Mouse (Mus musculus): ENCODE results near the gene Prrxl1. TPM values are rescaled to one million over a fixed set of nuclear protein-coding genes. Genes with fewer than 3 reads are reported as not detected.
A peak's percentile ranks its signal among the peaks of the same experiment; 100 is the strongest.

Gene Prrxl1
- polyA plus RNA-seq, 1 experiment from 2014 or later: 1.0 TPM

DNA sequence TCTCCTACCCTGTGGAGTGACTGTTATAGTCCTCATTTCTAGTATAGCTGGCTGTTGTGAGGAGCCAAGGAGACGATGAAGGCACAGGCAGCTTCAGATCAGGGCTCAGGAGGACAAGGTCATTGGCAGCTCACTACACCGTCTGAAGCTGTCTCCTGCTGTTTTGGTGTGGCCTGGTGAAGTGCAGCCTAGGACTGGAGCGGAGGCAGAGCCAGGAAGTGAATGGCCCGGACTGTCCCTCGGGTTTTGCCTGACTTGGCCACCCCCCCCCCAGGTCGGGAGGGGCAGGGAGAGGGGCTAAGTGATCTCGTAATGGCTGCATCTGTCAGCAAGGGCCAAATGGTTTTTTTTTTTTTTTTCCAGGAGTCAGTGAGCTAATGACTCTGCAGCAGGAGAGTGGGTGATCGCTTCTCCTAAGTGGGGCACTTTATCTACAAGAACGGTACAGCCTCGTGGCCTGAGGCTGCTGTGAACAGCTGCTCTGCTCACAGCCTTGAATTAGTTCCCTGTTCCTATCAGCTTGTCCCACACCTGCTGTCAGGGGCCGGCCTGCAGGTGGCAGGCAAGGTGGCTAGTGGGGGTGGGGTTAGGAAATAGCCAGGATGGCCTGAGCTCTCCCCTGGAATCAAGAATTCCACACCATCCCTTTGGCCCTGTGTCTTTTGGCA, 34.9 kb downstream of the Prrxl1 start:
- H3K27me3 ChIP-seq (replicated peaks): no peaks in the 10 kb centered on the region
- H3K36me3 ChIP-seq: no peaks in the 10 kb centered on the region
- no peaks in the 10 kb centered on the region for H3K9me3 ChIP-seq
- no peak overlapping the region for H3K9ac ChIP-seq
- peak; percentile 79 for ATAC-seq
- no peak overlapping the region for H3K27ac ChIP-seq
- H3K4me2 ChIP-seq (replicated peaks): no peak overlapping the region
- WGBS: 22% methylated on average over 11 of the region's 11 CpGs
- H3K4me1 ChIP-seq (replicated peaks): no peaks in the 10 kb centered on the region
- H3K4me3 ChIP-seq (replicated peaks): no peak overlapping the region

DNA sequence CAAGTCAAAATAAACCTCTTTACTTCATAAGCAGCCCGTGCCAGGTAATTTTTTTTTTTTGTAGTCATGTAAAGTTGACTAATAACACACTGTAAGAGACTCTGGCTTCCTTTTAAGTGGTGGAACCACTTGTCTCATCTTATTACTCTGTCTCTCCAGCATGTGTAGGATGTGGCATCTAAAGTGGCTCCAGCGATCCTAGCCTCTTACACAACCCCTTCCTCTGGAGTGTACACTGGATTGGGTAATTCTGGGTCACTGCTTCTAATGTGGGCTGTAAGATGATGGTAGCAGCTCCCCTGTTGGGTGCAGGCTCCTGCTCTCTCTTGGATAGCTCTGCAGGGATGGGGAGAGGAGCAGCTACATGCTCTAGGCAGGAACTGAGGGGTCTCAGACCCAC, 39.3 kb downstream of the Prrxl1 start:
- H3K4me2 ChIP-seq (replicated peaks): no peak overlapping the region
- no peak overlapping the region for H3K9ac ChIP-seq
- WGBS: 97% methylated on average over 2 of the region's 2 CpGs
- H3K4me1 ChIP-seq (replicated peaks): no peaks in the 10 kb centered on the region
- H3K27me3 ChIP-seq (replicated peaks): no peaks in the 10 kb centered on the region
- H3K9me3 ChIP-seq: no peaks in the 10 kb centered on the region
- no peak for ATAC-seq
- H3K4me3 ChIP-seq (replicated peaks): no peak overlapping the region
- H3K27ac ChIP-seq: no peak overlapping the region
- H3K36me3 ChIP-seq: no peaks in the 10 kb centered on the region

DNA sequence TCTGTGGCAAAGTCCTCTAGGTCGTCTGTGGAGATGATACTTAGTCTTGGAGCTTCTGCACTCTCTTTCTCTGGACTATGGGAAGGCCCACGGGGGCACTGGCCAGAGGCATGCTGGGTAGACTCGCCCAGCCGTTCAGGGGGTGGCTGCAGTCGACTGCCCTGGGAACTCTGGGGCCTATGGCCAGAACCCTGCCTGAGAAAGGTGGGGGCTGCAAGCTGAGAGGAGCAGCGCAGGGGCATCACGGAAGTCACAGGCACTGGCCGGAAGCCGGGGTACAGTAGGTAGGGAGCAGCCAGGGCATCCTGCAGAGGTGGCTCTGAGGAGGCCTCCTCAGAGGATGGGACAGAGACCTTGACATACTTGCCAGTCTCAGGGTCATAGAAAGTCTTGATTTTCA, 60.6 kb downstream of the Prrxl1 start:
- Histone ChIP-seq H3K36me3 (no peaks in the 10 kb centered on the region), H3K9me3 (no peaks in the 10 kb centered on the region), H3K4me1 (replicated peaks) (no peaks in the 10 kb centered on the region), H3K4me2 (replicated peaks) (no peak overlapping the region), H3K27ac (no peak overlapping the region), H3K9ac (no peak overlapping the region), H3K4me3 (replicated peaks) (no peak overlapping the region), H3K27me3 (replicated peaks) (no peaks in the 10 kb centered on the region)
- ATAC-seq: no peak
- 70% methylated on average over 9 of the region's 9 CpGs for WGBS

DNA sequence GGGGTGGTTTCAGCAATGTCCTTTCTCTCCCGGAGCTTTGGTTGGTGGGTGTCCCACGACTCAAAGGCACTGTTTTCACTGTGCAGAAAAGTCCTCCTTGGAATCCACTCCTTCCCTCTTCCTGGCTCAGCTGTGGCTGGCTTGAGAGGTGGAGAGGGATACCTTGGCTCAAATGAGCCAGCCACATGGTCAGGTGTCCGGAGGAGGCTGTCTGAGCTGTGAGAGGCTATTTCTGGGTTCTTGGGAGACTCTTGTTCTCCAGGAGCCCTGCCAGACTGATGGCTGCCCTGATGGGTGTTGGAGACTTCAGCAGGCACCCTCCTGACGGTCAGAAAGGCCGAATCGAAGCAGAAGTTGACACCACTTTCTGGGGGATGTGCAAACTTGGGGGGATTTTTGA, 63.9 kb downstream of the Prrxl1 start:
- Histone ChIP-seq H3K4me1 (replicated peaks) (no peaks in the 10 kb centered on the region), H3K9me3 (no peaks in the 10 kb centered on the region), H3K9ac (no peak overlapping the region), H3K27ac (no peak overlapping the region), H3K4me3 (replicated peaks) (no peak overlapping the region), H3K27me3 (replicated peaks) (no peaks in the 10 kb centered on the region), H3K4me2 (replicated peaks) (no peak overlapping the region), H3K36me3 (no peaks in the 10 kb centered on the region)
- 88% methylated on average over 6 of the region's 6 CpGs for WGBS
- no peak for ATAC-seq

DNA sequence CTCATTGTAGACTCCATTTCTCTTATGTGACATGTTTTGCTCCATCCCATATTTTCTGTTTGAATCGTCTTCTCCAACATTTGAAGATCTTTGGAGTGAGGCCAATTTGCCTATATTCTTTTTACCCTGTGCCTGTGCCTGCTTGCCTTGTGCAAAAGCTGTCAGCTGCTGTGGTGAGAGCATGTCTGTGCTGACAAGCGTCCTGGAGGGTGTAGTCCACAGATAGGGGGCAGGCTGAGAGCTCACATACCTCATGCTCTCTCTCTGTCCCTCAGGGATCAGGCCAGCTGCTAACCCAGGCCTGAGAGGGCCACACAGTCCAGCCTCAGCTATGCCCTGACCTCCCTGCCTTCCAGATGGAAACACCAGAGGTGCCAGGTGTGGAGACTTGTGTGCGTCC, 74.0 kb downstream of the Prrxl1 start:
- Histone ChIP-seq H3K27me3 (replicated peaks) (no peaks in the 10 kb centered on the region), H3K4me2 (replicated peaks) (no peak overlapping the region), H3K4me3 (replicated peaks) (no peak overlapping the region), H3K27ac (no peak overlapping the region), H3K36me3 (no peaks in the 10 kb centered on the region), H3K9ac (no peak overlapping the region), H3K9me3 (no peaks in the 10 kb centered on the region), H3K4me1 (replicated peaks) (no peaks in the 10 kb centered on the region)
- ATAC-seq: no peak
- WGBS: 49% methylated on average over 3 of the region's 3 CpGs

DNA sequence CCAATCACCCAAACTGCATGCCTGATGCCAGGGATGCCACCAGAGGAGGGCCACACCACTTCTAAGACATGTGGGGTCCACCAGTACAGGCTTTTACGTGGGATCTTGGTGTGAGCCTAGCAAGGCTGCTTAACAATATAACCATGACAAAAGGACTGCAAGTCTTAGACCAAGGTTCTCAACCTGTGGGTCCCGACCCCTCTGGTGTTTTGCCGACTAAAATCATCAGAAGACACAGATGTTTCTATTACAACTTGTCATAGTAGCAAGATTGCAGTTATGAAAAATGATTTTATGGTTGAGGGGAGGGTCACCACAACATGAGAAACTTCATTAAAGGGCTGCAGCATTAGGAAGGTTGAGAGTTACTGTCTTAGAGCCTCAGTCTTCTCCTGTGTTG, 79.4 kb downstream of the Prrxl1 start:
- ATAC-seq: no peak
- WGBS: 72% methylated on average over 3 of the region's 3 CpGs
- no peaks in the 10 kb centered on the region for H3K27me3 ChIP-seq (replicated peaks)
- peaks cover 6% of the 10 kb centered on the region; the same call in 1 of the 2 replicates for H3K4me1 ChIP-seq (replicated peaks)
- no peaks in the 10 kb centered on the region for H3K36me3 ChIP-seq
- H3K9ac ChIP-seq: no peak overlapping the region
- no peak overlapping the region for H3K27ac ChIP-seq
- H3K4me2 ChIP-seq (replicated peaks): no peak overlapping the region
- H3K4me3 ChIP-seq (replicated peaks): no peak overlapping the region
- H3K9me3 ChIP-seq: no peaks in the 10 kb centered on the region

DNA sequence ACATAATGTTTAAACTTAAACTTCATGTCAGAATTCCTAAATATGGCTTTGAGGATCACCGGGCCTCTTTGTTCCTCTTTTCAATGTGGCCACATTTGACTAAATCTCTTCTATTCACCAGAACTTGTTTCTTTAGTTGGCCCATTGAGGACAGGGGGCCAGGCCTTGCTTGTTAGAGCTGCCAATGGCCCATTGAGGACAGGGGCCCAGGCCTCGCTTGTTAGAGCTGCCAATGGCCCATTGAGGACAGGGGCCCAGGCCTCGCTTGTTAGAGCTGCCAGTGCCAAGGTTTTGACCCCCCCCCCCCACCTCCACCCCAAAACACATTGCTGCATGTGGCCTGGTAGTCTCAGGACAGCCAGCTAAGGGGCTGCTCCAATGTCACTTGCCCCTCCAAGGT, 82.4 kb downstream of the Prrxl1 start:
- Histone ChIP-seq H3K9ac (no peak overlapping the region), H3K36me3 (no peaks in the 10 kb centered on the region), H3K4me1 (replicated peaks) (peaks cover 13% of the 10 kb centered on the region; the same call in 1 of the 2 replicates), H3K9me3 (no peaks in the 10 kb centered on the region), H3K4me3 (replicated peaks) (no peak overlapping the region), H3K27ac (no peak overlapping the region), H3K4me2 (replicated peaks) (no peak overlapping the region), H3K27me3 (replicated peaks) (no peaks in the 10 kb centered on the region)
- WGBS: 92% methylated on average over 3 of the region's 3 CpGs
- no peak for ATAC-seq

DNA sequence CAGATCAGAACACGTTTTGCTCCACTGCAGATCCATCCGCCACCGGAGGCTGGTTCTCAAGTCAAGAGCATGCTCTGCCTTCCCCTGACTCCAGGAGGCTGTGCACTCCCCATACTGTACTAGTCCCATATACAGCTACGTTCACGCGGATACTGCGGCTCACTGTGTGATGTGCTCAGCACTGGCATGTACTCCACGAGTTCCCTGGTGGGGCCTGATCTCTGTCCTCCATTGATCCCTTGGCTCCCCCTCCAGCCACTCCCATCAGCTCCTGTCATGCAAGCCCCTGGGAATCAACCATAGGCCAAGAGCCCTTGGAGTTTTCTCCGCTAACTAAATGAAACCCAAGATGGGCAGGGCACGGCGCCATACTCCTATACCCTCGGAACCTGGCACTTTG, 83.3 kb downstream of the Prrxl1 start:
- 95% methylated on average over 12 of the region's 12 CpGs for WGBS
- Histone ChIP-seq H3K4me3 (replicated peaks) (no peak overlapping the region), H3K4me2 (replicated peaks) (no peak overlapping the region), H3K4me1 (replicated peaks) (peaks cover 13% of the 10 kb centered on the region; the same call in 1 of the 2 replicates), H3K9me3 (no peaks in the 10 kb centered on the region), H3K36me3 (no peaks in the 10 kb centered on the region), H3K27ac (no peak overlapping the region), H3K9ac (no peak overlapping the region), H3K27me3 (replicated peaks) (no peaks in the 10 kb centered on the region)
- ATAC-seq: no peak

DNA sequence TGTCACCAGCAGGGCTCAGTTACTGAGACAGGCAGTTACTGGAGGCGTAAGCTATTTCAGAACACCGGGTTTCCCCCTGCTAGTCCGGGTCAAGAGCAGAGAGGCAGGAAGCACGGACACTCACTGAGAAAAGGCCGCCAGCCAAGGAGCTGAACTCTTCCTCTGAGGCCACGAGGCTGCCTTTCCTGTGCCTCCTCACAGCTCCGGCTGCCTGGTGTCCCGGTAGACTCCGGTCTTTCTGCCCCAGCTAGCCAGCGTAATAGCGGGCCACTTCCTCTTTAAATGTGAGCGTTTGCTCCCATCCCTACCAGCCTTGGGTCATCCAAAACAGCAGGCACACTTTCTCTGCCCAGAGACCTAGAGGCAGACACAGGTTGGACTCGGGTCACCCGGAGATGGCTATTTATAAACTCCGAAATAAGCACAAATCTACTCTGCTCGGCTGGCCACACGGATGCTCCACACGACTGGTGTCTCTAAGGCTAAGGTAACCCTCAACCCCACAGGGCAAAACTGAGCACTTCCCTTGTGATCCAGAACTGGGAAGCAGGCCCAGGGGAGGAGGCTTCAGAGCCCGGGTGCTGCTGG, 84.1 kb downstream of the Prrxl1 start:
- Histone ChIP-seq H3K4me3 (replicated peaks) (no peak overlapping the region), H3K9ac (no peak overlapping the region), H3K27me3 (replicated peaks) (no peaks in the 10 kb centered on the region), H3K9me3 (no peaks in the 10 kb centered on the region), H3K4me2 (replicated peaks) (peak overlapping the region; percentile 33; the same call in 1 of the 2 replicates), H3K27ac (no peak overlapping the region), H3K36me3 (no peaks in the 10 kb centered on the region), H3K4me1 (replicated peaks) (peaks cover 13% of the 10 kb centered on the region; the same call in 1 of the 2 replicates)
- ATAC-seq: no peak
- WGBS: 41% methylated on average over 19 of the region's 19 CpGs

DNA sequence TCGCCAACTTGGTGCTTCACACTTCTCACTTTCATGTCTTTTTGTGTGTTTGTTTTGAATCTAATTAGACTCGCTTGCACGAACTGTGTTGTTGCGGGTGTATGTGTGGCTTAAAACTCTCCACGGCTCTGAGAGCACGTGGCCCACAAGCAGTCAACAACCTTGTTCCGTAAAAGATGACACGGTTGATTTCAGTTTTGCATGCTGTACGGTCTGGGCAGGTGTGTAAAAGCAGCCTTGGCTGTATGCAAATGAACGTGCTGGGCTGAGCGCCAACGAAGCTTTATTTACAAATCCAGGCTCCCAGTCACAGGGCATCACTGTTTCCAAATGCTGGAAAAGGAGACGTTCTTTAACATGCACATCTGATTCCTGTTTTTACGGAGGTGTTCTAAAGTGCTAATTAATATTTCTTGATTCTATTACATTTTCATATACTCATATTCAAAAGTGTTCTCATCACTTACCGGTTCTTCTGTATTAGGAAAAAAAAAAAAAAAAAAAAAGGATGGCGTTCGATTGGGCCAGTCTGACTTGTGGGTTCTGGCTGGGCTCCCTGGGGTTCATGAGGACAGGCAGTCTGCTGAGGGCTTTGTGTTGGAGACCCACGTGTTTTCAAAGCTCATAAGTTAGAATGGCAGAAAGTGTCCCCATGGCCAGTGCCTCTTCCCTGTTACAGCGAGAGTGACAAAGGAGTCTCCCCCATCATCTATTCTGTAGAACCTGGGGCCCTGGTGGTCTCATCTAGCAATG, 85.0 kb downstream of the Prrxl1 start:
- peaks cover 13% of the 10 kb centered on the region; the same call in 1 of the 2 replicates for H3K4me1 ChIP-seq (replicated peaks)
- H3K4me2 ChIP-seq (replicated peaks): no peak overlapping the region
- no peak for ATAC-seq
- no peak overlapping the region for H3K9ac ChIP-seq
- H3K4me3 ChIP-seq (replicated peaks): no peak overlapping the region
- H3K9me3 ChIP-seq: no peaks in the 10 kb centered on the region
- no peaks in the 10 kb centered on the region for H3K36me3 ChIP-seq
- WGBS: 66% methylated on average over 19 of the region's 19 CpGs
- H3K27me3 ChIP-seq (replicated peaks): no peaks in the 10 kb centered on the region
- no peak overlapping the region for H3K27ac ChIP-seq

DNA sequence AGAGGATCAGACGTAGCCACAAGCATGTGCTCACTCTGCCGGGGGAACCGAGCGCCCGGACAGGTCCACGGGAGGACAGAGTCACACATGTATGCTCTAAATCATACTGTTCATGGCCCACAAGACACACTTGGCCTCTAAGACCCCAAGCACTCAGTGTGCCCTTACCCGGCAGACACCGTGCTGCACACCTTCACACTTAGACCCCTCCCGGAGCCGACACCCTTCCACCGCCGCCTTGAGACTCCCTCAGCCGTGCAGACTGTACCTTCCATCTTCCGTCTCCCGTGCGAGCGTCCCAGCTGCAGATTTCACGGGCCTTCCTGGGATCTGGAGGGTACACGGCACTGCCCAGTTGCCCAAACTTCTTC, 85.5 kb downstream of the Prrxl1 start:
- Histone ChIP-seq H3K4me2 (replicated peaks) (no peak overlapping the region), H3K27ac (no peak overlapping the region), H3K9ac (no peak overlapping the region), H3K27me3 (replicated peaks) (no peaks in the 10 kb centered on the region), H3K9me3 (no peaks in the 10 kb centered on the region), H3K36me3 (no peaks in the 10 kb centered on the region), H3K4me1 (replicated peaks) (peaks cover 13% of the 10 kb centered on the region; the same call in 1 of the 2 replicates), H3K4me3 (replicated peaks) (no peak overlapping the region)
- 59% methylated on average over 19 of the region's 19 CpGs for WGBS
- ATAC-seq: 0 out of 2 replicates have a peak, but pooled peaks have one; percentile 25

DNA sequence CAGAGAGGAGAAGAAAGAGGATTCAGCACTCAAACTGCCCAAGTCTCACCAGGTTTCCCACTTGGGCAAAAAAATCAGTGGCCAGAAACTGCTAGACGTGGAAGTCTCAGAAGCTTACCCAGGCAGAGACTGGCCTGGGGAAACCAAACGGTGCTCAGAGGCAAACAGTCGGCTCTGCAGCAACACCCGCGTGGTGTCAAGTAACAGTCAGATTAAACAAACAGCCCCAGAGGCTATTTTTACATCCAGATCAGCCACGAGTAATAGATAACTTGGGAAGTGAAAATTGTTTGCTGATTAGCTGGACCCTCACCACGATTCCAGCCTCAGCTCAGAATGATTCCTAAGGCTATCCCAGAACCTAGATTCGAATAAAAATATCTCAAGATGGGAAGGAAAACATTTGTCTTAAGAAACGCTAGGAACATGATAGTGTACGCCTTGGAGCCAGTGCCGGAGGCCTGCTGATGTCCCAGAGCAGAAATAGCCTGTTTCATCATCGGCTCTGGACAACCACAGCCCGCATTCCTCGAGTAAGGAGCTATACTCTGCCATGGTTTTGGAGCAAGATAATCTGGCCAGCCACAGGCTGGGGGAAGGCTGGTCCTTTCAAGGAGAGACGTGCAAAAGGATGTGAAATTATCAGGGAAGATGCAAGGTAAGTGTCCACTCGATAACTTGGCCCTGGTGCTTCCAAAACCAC, 86.1 kb downstream of the Prrxl1 start, which contains the start of gene 3425401B19Rik:
Gene 3425401B19Rik, minus strand, starts transcription at position 170 of the 703 bp plus-strand sequence.
- no peak within 1 kb of the TSS for H3K9ac ChIP-seq
- no peaks in the 10 kb centered on the region for H3K36me3 ChIP-seq
- H3K4me3 ChIP-seq (replicated peaks): no peak within 1 kb of the TSS
- 39% methylated on average over 16 of the region's 16 CpGs for WGBS
- H3K4me1 ChIP-seq (replicated peaks): peaks cover 13% of the 10 kb centered on the region; the same call in 1 of the 2 replicates
- H3K27ac ChIP-seq: no peak within 1 kb of the TSS
- no peak within 1 kb of the TSS for H3K4me2 ChIP-seq (replicated peaks)
- H3K27me3 ChIP-seq (replicated peaks): no peaks in the 10 kb centered on the region
- no peak for ATAC-seq
- no peaks in the 10 kb centered on the region for H3K9me3 ChIP-seq

Measured in intestine, embryonic 15.5 days (tissue).